Mouse (Mus musculus): Measurements from ENCODE around the gene Scp2.

The Scp2 gene

DNA sequence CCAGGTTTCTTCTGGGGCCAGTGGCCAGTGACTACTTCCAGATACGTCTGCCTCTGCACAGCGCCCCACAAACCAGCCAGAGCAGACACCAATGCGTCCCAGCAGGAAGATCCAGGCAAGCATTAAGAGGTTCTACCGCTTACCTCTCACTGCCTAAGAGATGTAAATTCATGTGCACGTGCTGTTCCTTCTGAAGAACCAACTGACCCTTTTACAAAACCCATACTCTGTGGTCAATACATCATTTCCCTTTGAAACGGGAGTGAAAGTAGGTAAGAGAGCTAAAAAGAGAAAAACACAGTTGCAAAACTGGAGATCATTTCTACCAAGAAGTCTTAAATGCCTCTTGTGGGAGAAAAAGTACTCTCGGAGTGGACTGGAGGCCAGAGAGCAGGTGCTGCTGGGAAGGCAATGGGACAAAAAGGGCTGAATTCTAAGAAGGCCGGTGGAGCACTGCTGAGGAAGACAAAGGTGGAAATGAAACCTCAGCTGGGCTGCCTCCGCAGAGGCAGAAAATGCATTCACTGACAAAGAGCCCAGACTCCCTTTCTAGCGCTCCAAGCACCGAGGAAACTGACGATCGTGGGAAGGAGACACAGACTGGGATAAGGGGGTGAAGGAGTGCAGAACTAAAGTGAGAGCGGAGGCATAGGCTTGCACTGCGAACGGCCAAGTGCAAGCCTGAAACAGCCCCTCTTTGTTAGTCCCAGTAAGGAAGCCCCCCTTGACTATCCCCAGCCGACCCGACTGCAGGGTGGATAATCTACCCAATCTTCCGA lies 85.0 kb downstream of the Scp2 start:
- no peak for DNase-seq (ENCODE audit: low spot score)

DNA sequence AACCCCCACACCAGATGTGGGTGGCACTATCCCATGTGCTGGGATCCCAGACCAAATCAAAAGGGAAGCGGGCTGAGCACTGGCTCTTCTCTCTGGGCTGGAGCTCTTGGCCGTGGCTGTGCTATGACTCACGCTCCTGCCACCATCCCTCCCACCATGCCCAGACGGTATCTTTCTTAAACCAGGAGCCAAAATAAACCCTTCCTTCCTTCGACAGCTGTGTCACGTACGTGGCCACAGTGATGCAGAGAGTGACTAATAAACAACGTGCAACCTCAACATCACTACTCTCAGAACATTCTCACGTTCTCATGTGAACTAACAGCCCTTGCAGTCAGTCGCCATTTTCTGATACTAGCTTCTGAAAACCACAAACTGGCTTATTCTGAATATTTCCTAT lies 86.6 kb downstream of the Scp2 start:
- no peak for DNase-seq (ENCODE audit: low spot score)

DNA sequence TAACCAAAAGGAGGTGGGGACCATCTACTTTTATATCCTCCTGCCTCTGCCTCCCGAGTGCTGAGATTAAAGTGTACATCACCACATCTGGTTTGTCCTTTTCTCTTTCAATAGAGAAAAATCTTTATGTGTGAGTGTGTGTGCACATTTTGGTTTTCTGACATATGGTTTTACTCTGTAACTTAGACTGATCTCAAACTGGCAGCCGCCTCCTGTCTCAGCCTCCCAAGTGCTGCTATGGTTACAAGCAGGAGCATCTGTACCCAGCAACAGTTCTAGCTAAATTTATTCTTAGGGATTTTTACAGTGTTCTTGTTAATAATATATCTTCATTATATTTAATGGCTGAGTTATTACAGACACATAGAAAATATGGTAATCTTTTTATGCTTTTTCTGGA lies 87.6 kb downstream of the Scp2 start:
- no peak for DNase-seq (ENCODE audit: low spot score)

DNA sequence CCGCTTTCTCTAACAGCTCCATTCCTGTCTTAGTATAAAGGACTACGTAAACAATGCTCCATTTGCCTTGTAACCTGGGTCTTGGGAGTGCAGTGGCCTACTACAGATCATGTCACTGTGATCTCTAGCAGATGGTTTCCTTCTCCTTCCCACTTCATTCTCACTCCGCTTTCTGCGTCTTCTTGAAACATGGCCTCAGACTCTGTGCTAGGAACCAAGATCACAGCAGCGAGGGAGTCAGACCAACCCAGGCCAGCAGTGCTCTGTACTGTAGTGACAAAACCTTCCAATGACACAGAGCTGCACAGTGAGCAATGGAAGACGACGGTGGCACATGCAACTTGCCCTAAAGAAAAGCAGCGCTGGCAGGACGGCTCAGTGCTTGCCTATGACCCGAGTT lies 88.9 kb downstream of the Scp2 start:
- DNase-seq (ENCODE audit: low spot score) = no peak

DNA sequence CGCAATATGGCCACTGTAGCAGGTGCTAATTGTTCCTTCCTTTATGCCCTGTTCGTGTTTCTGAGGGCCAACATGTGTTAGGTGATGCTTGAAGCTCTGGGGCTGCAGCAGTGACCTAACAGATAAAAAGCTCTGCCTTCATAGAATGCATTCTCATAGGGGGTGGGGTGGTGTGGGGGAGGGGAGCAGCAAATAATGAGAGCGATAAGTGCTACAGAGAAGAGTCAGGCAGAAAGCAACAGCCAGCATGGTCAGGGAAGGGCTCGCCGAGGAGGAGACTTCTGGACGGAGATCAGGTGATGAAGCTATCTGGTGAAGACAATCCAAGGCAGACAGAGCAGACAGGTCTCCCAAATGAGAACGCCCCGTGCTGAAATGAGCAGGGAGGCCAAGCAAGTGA lies 92.1 kb downstream of the Scp2 start:
- no peak for DNase-seq (ENCODE audit: low spot score)

DNA sequence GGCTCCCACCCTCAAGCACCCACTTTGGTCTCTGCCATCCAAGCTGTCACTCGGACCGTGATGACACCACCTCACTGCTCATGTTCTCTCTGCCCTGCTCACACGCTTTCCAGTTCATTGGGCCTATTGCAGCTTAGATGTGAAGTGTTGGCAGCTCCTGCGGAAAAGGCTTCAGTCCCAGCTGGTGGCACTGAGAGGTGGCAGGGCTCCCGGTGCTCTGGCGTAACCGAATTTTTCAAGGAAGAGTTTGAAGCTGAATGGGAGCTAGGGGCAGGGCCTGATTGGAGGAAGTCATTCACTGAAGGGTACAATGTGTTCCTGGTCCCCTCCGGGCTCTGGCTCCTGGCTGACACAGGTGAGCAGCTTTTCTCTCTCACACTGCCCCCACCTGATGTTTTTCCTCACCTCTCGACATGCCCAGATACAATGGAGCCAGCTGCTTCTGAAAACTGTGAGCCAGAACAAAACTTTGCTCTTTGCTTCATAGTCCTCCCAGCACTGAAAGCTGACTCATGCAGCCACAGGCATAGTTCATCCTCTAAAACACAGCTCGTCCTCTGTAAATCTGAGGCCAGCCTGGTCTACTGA lies 93.0 kb downstream of the Scp2 start:
- no peak for DNase-seq (ENCODE audit: low spot score)

DNA sequence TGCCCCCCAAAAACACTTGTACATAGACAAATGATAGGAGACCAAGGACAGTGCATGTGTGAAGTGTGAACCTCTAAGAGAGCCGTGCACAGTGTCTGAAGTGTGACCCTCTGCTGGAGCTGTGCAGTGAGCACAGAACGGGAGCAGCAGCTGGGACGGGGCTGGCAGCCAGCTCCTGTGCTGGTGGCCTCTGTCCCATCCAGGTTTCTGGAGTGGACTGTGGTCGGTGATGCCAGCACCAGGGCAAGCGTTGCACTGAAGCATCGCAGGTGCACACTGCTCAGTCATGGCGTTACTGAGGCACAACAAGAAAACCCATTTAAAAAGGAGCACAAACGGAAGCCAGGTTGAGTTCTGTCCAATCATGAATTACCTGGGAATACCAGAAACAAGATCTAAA lies 98.7 kb downstream of the Scp2 start:
- no peak for DNase-seq (ENCODE audit: low spot score)

DNA sequence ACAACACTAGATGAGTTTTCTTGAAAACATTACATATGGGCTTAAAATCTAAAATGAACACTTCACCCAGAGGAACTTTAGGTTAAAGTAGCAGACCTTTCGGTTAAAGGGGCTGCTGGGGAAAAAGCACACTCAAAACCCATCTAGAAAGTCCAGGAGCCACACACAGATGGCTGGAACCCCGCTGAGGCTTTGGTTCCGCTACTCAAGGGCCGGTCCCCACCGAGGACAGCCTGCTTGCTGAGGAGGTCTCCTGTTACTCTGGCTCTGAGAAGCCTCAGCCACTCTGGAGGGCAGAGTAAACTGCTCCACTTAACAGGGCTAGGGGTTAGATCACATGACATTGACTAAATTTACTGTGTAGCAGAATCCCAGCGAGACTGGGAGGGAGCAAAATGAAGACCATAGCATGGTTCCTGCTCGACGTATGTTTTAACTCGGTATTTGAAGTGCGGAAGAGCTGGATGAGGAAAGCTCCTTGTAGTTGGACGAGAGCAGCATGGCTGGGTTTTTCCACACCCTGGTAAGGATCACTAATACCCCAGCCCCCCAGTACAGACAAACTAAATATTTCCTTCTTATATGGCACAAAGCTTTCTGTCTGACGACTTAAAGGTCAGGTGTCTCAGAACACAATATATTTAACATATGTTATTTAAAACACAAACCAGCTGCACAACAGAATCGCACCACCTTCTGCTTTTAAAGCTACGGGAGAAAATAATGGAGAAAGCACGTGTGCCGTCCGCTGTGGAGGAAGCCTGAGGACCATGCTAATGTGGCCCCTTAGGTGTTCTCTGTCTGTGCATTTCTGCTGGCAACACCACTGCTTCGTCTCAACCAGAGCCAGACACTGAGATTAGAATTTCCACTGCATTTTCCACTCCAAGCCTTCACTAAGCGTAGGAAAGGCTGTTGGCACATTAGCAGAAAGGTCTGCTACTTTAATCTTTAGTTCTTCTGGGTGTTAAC lies 99.4 kb downstream of the Scp2 start:
- no peak for DNase-seq (ENCODE audit: low spot score)

DNA sequence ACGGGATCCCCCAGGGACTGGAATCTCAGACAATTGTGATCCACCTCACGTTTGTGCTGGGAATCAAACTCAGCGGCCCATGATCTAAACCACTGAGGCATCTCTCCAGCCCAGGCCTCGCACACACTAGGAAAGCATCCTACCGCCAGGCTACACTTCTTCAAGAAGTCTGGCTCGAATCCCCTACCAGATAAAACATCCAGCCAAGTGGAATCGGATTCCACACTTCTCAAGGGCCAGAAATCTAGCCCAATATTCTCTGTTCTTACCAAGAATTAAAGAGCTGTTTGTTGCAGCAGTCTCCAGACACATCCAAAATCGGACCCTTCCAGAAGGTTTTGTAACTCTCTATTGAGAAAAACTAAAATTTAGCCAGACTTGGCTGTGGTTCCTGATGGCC lies 107.8 kb downstream of the Scp2 start:
- DNase-seq (ENCODE audit: low spot score) = no peak

DNA sequence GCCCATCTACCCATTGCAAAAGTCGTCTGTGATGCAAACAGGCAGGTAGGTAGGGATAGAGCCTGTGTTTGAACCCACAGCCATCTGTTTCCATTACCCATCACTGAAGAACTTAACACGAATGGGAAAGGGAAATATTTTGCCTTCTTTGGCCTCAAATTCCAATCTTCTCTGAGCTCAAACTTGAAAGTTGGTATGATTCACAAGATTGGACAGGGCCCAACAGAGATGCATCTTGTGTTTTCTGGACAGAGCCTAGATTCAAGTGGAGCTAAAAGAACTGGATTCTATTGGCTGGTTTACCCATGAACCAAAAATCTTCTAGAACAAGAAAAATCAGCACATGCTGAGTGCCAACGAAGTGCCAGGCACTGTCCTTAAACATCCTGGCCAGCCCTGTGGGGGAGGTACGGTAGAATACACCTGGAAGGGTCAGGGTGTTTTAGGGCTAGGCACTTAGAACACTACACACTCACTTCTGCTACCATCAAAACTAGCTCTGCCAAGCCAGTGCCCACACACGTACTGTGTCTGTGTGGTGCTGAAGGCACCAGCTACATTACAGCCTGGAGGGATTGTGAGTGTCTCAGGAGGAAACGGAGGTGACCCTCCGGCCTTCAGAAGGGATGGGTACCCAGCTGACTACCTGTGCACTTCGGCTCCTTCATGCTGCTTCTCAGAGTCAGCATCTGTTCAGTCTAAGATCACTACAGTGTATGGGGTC lies 111.6 kb downstream of the Scp2 start:
- DNase-seq (ENCODE audit: low spot score) = no peak

DNA sequence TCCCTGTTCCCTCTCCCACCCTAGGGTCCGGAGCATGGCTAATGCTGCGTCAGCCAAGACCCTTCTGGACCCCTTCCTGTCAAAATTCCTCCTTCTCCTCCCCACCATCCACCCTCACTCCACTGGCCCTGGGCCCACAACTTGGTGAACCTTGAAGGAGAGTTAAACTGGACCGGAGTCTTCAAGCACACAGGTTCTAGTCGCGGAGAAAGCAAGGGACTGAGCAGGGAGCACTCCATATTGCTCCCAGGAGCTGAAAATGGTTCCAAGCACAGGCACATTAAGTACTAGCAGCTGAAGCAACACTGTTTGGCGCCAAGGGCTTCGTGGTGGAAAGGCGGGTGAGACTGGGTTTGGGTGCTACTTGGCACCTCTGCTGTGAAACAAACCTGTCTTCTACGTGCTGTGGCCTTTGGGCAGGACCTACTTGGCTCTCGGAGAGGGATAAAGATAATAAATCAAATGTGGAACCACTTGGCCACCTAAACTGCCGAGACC lies 112.4 kb downstream of the Scp2 start:
- no peak for DNase-seq (ENCODE audit: low spot score)

DNA sequence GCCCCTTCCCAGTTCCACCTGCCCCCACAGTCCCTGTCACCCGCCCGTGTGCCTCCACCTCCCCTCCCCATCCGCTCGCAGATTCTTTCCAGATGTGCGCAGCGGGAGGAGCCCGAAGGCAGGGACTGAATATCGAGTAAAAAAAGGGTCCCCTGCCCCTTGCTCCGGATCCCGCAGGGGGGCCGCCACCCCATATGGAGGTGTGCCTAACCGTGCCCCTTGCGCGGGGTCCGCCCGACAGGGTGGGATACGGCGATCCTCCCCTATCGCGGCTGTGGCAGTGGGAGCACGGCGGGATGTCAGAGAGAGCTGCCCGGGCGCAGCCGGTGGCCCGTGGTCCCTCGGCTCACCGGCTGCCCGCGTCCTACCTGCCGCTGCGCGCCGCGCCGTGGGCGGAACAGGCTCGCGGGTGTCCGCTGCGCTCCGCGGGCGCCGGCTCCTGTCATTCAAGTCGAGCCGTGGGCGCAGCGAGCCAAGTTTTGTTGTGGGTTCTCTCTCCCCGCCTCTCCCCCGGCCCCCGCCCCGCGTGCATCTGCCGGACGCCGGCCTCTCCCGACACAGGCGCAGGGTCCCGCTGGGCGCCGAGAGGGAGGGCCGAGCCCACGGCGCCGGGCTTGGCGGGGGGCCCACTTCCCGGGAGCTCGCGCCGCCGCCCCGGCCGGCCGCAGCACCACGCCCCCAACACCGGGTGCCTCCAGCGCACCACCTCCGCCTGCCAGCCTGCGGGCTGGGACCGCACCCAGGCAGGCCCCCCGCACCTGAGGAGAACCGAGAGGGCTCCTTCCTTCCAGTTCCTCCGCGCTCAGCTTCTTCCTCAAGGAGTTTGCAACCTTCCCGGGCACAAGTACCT lies 113.1 kb downstream of the Scp2 start:
- peak; percentile 39 for DNase-seq (ENCODE audit: low spot score)

DNA sequence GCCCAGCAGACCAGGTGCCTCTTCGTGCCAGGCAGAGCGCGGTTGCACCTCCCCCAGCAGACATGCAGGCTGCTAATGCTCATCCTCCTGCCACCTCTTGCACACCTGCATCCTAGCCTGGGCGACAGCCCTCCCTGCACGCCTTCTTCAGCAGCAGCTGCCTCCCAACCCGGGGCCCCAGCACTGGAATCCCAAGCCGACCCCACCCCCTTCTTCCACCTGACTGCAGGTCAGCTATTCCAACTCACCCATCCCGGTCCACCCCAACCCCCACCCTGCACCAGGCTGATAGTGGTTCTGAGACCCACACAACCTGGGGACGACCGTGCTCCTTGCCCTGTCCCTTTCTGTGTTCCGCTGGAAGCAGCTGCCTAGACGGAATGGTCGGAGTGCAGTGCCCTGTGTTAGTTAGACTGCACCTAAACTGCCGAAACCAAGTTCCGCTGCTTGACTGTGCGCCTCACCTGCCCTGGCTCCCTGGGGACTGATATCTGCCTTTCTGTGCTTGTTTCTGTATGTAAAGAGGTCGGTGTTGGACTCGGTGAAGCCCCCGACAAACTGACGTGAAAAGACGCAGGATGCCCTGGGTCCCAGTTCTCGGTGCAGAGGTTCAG lies 113.8 kb downstream of the Scp2 start:
- DNase-seq (ENCODE audit: low spot score) = no peak

DNA sequence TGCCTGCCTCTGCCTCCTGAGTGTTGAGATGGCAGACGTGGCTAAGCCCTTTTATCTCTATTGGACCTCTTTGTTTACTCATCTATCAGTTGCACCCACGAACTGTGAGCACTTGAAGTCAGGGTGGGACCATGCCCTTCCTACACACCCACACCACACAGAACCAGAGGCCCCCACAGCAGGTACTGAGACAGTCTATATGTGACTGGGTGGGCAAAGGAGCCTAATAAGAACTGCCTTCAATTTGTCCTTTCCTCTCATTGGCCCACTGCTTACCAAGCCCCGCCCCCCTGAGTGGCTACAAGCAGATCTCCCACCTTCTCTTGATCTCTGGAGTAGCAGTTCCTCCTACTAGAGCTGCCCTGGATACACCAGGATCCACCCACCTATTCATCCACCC lies 118.6 kb downstream of the Scp2 start:
- no peak for DNase-seq (ENCODE audit: low spot score)

DNA sequence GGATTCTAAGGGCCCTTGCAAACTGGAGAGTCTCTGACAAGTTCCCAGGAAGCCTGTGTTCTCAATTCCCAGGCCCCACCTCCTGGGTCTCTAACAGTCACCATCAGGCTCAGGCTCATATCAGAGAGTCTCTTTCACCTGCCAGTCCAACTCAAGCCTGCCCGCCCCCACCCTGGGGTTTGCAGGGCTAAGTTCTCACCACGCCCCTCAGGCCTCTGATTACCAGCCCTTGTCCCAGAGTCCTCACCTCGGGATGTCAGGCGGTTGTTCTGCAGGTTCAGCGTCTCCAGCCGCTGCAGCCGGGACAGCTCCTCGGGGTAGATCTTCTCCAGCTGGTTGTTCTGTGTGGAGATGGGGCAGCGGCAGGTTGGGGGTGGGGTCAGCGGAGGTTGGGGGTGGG lies 119.5 kb downstream of the Scp2 start:
- no peak for DNase-seq (ENCODE audit: low spot score)

DNA sequence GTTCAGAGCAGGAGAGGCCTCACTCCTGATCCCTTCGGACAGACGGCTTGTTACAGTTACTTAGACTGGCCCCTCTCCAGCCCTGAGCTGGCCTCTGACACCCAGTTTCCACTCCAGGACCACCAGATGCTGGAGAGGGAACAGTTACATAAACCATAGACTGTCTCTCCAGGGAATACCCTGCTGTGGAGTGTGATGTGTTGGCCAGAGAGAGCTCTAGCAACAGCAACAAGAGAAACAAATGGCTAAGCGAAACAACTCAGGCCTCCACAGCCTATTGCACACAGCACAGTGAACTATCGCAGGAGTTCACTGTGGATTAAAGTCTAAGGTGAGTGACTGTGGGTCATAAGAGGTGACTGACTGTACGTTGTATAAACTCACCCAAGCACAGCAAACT lies 120.2 kb downstream of the Scp2 start:
- no peak for DNase-seq (ENCODE audit: low spot score)

DNA sequence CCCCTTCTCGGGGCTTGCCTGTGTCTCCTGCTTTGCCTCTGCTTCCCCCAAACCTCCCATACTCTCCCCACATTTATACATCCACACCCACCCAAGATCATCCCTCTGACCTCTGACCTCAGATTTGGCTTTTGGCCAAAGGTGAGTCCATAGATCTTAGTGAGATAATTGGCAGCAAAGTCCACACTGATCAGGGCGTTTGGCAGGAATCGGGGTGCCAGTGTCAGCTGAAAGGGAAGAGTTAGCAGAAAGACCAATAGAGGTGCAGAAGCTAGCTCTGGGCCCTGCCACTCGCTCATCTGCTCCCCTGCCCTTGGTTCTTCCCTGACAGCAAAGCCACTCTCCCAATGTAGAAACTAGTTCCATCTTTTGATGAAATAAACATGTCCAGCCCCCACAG lies 121.6 kb downstream of the Scp2 start:
- no peak for DNase-seq (ENCODE audit: low spot score)

DNA sequence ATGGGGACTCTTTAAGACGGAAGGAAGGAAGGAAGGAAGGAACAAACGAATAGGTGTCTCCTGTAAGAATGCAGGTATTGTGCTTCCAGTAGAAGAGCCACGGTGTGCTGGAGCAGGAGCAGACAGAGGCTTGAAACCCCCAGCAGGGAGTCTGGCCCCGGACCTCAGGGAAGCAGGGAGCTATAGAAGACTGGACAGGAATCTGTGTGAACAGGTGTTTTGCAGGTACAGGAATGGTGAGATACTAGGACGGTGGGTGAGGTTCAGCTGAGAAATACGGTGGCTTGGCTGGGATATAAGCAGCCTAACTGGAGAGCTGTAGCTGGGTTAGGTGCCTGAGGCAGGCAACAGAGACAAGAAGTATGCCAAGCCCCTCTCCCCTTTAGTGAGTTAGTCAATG lies 124.6 kb downstream of the Scp2 start:
- no peak for DNase-seq (ENCODE audit: low spot score)

DNA sequence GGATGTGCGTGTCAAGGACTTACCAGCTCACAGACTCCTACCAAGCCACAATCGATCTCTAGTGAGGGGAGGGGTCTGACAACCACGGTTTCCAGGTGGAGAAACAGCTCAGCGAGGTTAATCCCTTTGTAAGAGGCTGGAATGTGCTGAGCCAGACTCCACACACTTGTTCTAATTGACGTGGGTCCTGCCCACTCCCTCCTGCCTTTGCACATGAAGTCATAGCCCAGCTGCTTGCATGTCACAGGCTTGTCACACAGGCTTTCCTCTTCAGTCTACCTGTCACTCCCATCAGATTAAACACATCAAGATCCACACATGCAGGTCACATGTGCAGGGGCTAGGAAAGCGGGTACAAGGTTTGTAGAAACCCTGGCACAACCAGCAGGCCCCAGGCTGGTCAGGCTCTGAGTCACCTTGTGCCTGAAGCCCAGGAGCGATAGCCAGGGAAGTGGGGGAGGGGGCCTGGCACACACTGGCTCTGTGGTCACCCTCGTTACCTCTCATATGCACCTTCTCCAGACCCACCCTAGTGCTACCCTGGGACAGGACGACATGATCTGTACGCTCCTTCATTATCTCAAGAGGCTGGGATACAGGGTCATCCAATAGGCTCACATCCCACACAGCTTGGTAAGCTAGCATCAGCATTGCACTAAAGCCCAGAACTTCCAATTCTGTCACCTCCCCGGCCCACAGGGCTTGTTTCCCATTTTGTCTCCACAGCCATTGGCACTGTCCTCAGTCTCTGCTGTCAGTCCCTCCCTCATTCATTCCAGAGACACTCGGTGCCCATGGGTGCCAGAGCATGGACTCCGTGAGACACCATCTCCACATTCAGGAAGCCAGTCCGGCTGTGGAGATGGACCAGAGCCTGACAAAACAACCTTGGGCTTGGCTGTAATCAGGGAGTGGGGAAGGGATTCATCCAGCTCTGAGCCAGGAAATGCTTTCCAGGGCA lies 125.6 kb downstream of the Scp2 start:
- no peak for DNase-seq (ENCODE audit: low spot score)

Data from ovary, postnatal 14 days (tissue).